Mouse (Mus musculus): ENCODE measurements at regions not wholly inside any gene's neighbourhood (a gene's known extent, or its start where the extent isn't known, plus 50 kb on each side); places are given as distances from the start of the nearest gene placed in this dataset.
A peak's percentile ranks its signal among the peaks of the same experiment; 100 is the strongest.

DNA sequence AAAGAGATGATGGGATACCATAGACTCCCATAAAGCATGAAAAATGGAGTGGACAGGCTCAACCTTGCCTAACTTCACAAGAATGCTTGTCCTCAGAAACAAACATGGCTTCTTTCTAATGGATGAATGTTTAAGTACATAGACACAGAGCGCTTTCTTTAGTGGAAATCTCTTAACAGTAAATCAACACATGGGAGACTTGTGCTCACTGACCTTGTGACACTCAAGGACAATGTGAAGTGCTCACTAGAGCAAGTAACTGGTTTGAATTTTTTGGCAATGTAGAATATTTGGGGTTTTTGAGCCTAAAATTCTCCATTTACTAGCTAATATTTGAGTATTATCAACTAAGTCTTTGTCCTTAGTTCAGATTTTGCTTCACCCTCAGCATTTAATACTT is 88.0 kb downstream of the Tent5c start:
- Histone ChIP-seq H3K27ac (no peak overlapping the region), H3K4me3 (replicated peaks) (no peak overlapping the region), H3K27me3 (no peaks in the 10 kb centered on the region), H3K9ac (no peak overlapping the region), H3K36me3 (no peaks in the 10 kb centered on the region), H3K4me2 (no peak overlapping the region), H3K9me3 (replicated peaks) (no peaks in the 10 kb centered on the region), H3K4me1 (0 out of 2 replicates have a peak, but pooled peaks cover 4% of the 10 kb centered on the region)
- WGBS = 45% methylated on average over 1 of the region's 1 CpGs
- ATAC-seq (replicated peaks; ENCODE audit: low FRiP score) = 0 out of 2 replicates have a peak, but pooled peaks have one; percentile 50

DNA sequence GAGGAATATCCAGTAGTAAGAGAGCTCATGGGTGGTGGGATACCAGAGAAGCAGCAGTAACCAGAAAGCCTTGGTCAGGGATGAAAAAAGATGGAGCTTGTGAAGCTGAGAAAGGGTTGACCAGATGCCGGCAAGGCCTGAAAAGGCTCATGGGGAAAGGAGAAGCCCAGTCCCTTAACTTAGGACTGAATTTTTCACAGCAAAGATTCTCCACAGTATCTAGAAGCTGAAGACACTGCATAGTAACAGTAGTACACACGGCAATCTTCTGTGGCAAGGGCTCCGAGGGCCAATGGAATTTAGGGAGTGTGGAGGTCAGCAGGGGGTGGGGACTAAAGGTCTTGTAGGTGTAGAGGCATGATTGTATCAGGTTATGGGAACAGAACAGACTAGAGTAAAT is 91.6 kb downstream of the Tent5c start:
- H3K27ac ChIP-seq = no peak overlapping the region
- H3K36me3 ChIP-seq = no peaks in the 10 kb centered on the region
- H3K9ac ChIP-seq = no peak overlapping the region
- no peaks in the 10 kb centered on the region for H3K27me3 ChIP-seq
- H3K4me2 ChIP-seq = no peak overlapping the region
- ATAC-seq (replicated peaks; ENCODE audit: low FRiP score) = no peak
- WGBS = 70% methylated on average over 3 of the region's 3 CpGs
- H3K4me1 ChIP-seq = peaks cover 23% of the 10 kb centered on the region
- H3K4me3 ChIP-seq (replicated peaks) = no peak overlapping the region
- no peaks in the 10 kb centered on the region for H3K9me3 ChIP-seq (replicated peaks)

DNA sequence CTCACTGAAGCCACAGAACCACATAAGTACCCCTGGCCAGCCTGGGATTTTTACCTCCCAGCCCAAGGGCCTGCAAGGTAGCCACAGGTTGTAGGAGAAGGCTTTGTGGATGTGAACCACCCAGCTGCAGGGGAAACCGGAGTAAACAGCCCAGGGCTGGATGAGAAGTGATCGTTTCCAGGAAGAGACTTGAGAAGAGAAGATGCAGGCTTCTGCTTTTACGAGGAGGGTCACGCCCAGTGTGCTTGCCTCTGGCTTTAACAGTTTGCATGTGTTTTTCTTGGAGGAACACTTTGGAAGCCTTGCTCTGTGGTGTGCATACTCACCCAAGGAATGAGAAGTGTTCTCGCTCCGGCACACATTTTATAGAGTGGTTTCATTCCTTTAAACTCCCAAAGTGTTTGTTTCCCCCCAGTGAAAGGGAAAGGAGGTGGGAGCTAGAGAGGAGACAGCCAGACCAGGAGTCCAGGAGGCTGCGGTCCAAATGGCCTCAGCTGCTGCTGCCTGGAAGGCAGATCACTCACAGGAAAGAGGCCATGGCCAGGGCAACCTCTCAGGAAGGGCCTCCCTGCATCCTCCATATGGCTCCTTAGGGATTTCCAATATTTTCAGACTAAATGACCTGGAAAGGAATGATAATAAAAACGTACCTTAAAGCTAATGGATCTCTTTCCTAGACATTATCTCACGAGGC is 94.1 kb downstream of the Tent5c start:
- ATAC-seq (replicated peaks; ENCODE audit: low FRiP score) = peak; percentile 76
- Histone ChIP-seq H3K4me1 (peaks cover 18% of the 10 kb centered on the region), H3K9ac (no peak overlapping the region), H3K9me3 (replicated peaks) (no peaks in the 10 kb centered on the region), H3K4me2 (no peak overlapping the region), H3K27ac (peak overlapping the region; percentile 14), H3K4me3 (replicated peaks) (no peak overlapping the region), H3K36me3 (no peaks in the 10 kb centered on the region), H3K27me3 (no peaks in the 10 kb centered on the region)
- 10% methylated on average over 9 of the region's 9 CpGs for WGBS

DNA sequence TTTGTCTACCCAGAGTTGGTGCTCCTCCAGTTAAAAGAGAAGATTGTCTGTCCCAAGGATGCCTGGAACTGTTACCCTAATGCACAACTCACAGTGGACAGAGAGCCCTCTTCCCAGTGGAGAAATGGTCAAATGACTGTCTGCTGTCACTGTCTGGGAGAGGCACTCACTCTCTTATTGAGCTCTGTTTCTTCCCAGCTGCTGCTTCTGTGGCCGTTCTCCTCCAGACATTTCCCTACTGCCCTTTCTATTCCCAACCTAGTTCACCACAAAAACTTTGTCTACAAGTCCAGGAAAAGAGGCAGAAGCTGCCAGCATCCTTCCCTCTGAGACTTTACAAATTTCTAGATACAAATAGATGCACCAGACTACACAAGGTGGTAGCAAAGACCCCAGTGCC is 95.2 kb downstream of the Tent5c start:
- H3K4me1 ChIP-seq = peaks cover 18% of the 10 kb centered on the region
- no peak overlapping the region for H3K4me2 ChIP-seq
- H3K9ac ChIP-seq = no peak overlapping the region
- no peak overlapping the region for H3K4me3 ChIP-seq (replicated peaks)
- H3K9me3 ChIP-seq (replicated peaks) = no peaks in the 10 kb centered on the region
- no peak overlapping the region for H3K27ac ChIP-seq
- no peaks in the 10 kb centered on the region for H3K27me3 ChIP-seq
- no peak for ATAC-seq (replicated peaks; ENCODE audit: low FRiP score)
- no peaks in the 10 kb centered on the region for H3K36me3 ChIP-seq
- 84% methylated on average over 1 of the region's 1 CpGs for WGBS

DNA sequence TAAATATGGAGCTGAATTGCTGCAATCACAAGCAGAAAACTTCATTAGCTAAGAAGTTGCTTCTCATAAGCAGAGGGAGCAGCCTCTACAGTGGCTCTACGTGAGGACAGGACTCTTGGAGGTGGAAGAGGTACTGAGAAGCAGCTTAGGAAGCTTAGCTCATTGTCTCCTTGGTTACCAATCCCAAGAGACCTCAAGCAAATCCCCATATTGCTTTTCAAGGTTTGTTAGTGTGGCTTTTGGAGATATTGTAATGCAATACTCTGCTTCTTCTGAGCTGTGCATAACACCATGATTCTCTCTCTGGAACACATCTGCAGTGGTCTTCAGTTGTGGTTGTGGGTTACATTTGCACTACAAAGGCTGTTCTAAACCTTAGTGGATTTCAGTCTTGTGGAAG is 106.9 kb downstream of the Tent5c start:
- no peaks in the 10 kb centered on the region for H3K4me1 ChIP-seq
- H3K9me3 ChIP-seq (replicated peaks) = no peaks in the 10 kb centered on the region
- H3K4me2 ChIP-seq = no peak overlapping the region
- H3K4me3 ChIP-seq (replicated peaks) = no peak overlapping the region
- H3K9ac ChIP-seq = no peak overlapping the region
- H3K27ac ChIP-seq = 0 out of 2 replicates have a peak overlapping the region, but pooled peaks have one; percentile 6
- no peaks in the 10 kb centered on the region for H3K36me3 ChIP-seq
- no peaks in the 10 kb centered on the region for H3K27me3 ChIP-seq
- 53% methylated on average over 1 of the region's 1 CpGs for whole genome bisulfite sequencing
- ATAC-seq (replicated peaks; ENCODE audit: low FRiP score) = no peak

DNA sequence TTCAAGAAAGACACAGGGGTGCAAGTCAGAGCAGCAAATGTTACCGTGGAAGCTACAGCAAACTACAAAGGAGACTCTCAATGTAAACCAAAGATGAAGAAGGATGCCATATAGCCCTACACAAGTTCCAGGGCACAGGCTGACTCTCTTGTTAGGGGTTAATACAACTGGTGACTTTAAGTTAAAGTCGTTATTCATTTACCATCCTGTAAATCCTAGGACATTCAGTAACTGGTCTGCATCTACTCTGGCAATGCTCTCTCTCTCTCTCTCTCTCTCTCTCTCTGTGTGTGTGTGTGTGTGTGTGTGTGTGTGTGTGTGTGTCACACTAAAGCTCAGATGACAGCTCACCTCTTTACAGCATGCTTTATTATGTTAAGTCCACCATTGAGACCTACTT is 107.8 kb downstream of the Tent5c start:
- 72% methylated on average over 2 of the region's 2 CpGs for WGBS
- no peak overlapping the region for H3K27ac ChIP-seq
- no peak overlapping the region for H3K9ac ChIP-seq
- H3K9me3 ChIP-seq (replicated peaks) = no peaks in the 10 kb centered on the region
- no peaks in the 10 kb centered on the region for H3K4me1 ChIP-seq
- H3K4me2 ChIP-seq = no peak overlapping the region
- no peak overlapping the region for H3K4me3 ChIP-seq (replicated peaks)
- H3K36me3 ChIP-seq = no peaks in the 10 kb centered on the region
- no peaks in the 10 kb centered on the region for H3K27me3 ChIP-seq
- ATAC-seq (replicated peaks; ENCODE audit: low FRiP score) = 0 out of 2 replicates have a peak, but pooled peaks have one; percentile 52

DNA sequence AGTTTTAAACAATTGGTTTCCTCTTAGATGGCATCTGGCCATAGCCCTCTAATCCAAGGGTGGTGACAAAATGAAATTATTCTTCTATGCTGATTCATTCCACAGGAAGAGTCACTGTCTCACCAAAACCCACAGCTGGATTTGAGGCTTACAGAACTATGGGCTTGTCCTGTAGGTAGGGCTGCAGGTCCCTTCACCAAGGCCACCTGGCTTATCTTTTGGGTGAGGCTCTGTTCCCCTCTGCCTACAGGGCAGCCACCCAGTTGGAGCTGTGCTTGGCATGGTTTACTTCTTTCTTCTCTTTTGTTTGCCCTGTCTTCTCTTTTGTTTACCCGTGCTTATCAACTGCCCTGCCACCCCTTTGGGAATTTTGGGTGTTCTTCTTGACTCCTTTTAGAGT is 113.0 kb downstream of the Tent5c start:
- Histone ChIP-seq H3K27me3 (no peaks in the 10 kb centered on the region), H3K36me3 (no peaks in the 10 kb centered on the region), H3K27ac (no peak overlapping the region), H3K4me1 (no peaks in the 10 kb centered on the region), H3K9me3 (replicated peaks) (no peaks in the 10 kb centered on the region), H3K4me2 (no peak overlapping the region), H3K4me3 (replicated peaks) (no peak overlapping the region), H3K9ac (no peak overlapping the region)
- ATAC-seq (replicated peaks; ENCODE audit: low FRiP score) = no peak
- WGBS = 64% methylated on average over 1 of the region's 1 CpGs

DNA sequence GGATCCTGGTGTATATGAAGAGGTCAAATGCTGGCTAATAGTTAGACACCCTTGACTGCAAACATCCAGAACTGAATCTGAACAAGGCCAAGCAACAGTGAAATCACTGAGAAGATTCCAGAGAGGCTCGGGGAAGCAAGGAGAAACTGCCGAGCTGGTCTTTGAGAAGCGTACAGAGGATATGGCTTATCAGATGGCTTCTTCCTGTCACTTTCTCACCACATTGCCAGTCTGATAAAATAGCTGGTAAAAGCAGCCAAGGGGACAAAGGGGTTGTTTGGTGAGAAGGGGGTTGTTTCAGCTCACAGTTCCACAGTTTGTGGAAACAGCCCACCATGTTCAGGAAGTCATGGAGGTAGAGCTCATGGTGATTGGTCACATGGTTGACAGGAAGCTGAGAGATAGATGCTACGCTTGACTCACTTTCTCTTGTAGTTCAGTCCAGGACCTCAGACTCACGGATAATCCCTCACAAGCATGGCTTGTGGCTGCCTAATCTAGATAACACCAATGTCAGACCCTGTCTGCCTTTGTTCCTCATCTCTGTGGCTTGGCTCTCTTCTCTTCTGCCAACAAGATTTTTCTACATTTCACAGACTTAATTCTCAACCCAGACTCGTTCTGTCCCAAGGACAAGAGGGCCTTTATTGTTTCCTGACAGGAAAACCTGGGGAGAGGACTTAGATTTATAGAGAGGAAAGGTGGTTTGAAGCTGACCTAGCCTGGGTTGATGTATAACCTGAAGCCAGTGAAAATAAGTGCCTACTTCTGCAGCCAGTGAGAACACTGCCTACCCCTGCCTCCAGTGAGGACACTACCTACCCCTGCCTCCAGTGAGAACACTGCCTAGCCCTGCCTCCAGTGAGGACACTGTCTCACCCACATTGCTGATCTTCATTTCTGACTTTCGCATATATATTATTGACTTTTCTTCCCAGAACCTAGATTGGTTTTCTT is 122.0 kb downstream of the Tent5c start:
- H3K27me3 ChIP-seq = no peaks in the 10 kb centered on the region
- H3K36me3 ChIP-seq = no peaks in the 10 kb centered on the region
- H3K9ac ChIP-seq = no peak overlapping the region
- peak overlapping the region; percentile 54 for H3K27ac ChIP-seq
- no peak overlapping the region for H3K4me3 ChIP-seq (replicated peaks)
- WGBS = 58% methylated on average over 7 of the region's 7 CpGs
- peak; percentile 81 for ATAC-seq (replicated peaks; ENCODE audit: low FRiP score)
- no peak overlapping the region for H3K4me2 ChIP-seq
- peaks cover 18% of the 10 kb centered on the region for H3K4me1 ChIP-seq
- H3K9me3 ChIP-seq (replicated peaks) = no peaks in the 10 kb centered on the region

DNA sequence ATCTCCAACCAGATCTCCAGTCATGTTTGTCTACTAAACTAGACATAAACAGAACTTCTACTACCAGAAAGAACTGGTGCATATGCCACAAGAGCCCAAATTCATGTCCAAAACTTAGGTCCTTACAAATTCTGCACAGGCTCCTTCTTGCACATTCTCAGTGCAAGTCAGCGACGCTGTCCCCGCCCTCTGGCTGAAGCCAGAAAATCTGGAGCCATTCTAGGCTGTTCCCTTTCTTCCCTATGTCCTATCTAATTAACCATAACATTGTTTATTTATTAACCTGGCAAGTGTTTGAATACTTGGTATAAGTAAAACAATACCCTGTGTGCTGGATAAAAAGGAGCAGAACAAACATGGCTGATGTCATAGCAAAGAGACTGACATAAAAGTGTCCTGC is 122.7 kb downstream of the Tent5c start:
- WGBS = 85% methylated on average over 3 of the region's 3 CpGs
- no peak overlapping the region for H3K9ac ChIP-seq
- no peak overlapping the region for H3K4me3 ChIP-seq (replicated peaks)
- H3K4me2 ChIP-seq = no peak overlapping the region
- H3K4me1 ChIP-seq = peaks cover 18% of the 10 kb centered on the region
- no peak; the same call in 1 of the 2 replicates for ATAC-seq (replicated peaks; ENCODE audit: low FRiP score)
- no peaks in the 10 kb centered on the region for H3K9me3 ChIP-seq (replicated peaks)
- no peaks in the 10 kb centered on the region for H3K36me3 ChIP-seq
- peak overlapping the region; percentile 54; the same call in 1 of the 2 replicates for H3K27ac ChIP-seq
- no peaks in the 10 kb centered on the region for H3K27me3 ChIP-seq

DNA sequence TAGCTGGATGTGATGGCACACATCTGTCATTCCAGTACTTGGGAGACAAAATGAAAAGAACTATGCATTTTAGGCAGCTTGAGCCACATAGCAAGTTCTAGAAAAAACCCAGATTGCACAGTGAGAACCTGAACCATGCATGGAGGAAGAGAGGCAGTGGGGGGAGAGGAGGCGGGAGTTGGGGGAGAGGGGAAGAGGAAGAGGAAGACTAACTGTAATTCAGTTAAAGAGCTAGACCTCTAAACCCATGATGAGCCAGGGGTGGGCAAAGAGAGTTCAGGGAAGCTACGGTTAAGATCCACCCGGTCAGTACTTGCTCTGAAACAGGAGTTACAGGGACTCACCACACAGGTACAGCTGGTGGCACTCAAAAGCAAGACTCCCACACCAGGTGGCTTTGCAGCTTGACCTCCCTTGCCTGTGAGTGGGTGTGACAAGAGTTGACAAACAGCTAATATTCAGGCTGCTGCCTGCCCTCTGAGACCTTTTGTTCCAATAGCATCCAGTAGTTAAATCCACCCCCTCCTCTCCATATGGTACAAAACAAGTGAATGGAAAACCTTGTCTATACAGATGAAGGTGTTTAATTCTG is 123.7 kb downstream of the Tent5c start:
- H3K27ac ChIP-seq = peak overlapping the region; percentile 42; the same call in 1 of the 2 replicates
- no peak overlapping the region for H3K9ac ChIP-seq
- ATAC-seq (replicated peaks; ENCODE audit: low FRiP score) = peak; percentile 63

DNA sequence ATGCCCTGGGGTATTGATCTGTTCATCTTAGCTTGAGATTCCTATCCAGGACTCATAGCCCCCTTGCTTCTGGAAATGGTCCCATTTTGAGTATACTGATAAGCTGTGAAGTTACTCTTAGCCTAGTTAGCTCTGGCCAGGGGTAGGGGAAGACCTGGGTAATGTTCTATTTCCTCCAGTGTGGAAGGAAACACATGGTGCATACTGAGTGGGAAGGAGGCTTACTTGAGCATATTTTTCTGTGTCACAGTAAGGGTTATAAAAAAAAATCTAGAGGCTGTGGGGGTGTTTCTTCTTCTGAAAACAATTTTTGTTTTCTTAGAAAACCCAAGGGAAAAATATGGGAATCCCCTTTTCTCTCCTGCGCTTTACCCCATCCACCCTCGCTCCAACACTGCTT is 124.4 kb downstream of the Tent5c start:
- Histone ChIP-seq H3K36me3 (no peaks in the 10 kb centered on the region), H3K27me3 (no peaks in the 10 kb centered on the region), H3K4me2 (no peak overlapping the region), H3K9me3 (replicated peaks) (no peaks in the 10 kb centered on the region), H3K4me1 (peaks cover 18% of the 10 kb centered on the region), H3K4me3 (replicated peaks) (no peak overlapping the region), H3K9ac (no peak overlapping the region), H3K27ac (0 out of 2 replicates have a peak overlapping the region, but pooled peaks have one; percentile 42)
- ATAC-seq (replicated peaks; ENCODE audit: low FRiP score) = no peak
- WGBS = 42% methylated on average over 2 of the region's 2 CpGs

More for the DNA sequence above, 123.7 kb downstream of the Tent5c start:
- no peak overlapping the region for H3K4me3 ChIP-seq (replicated peaks)
- 58% methylated on average over 3 of the region's 3 CpGs for WGBS
- H3K4me1 ChIP-seq = peaks cover 18% of the 10 kb centered on the region
- H3K4me2 ChIP-seq = no peak overlapping the region
- no peaks in the 10 kb centered on the region for H3K9me3 ChIP-seq (replicated peaks)
- H3K36me3 ChIP-seq = no peaks in the 10 kb centered on the region
- no peaks in the 10 kb centered on the region for H3K27me3 ChIP-seq

DNA sequence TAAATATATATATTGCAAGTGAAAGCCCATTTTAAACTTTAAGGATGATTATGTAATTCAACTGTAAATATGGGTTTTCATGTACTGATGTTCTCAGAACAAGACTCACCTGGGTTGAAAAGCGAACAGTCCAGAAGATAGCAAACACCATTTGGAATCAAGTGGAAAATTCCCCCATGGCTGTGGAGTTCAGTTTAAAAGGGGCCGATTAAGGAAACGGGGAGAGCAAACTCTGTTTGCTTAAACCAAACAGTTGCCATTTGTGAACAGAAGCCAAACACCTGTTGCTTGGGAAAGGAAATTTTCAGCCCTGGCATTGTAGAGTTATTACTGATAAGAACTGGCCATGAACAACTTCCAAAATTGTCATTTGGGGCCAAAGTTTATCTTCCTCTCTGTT is 126.1 kb downstream of the Tent5c start:
- WGBS = 79% methylated on average over 3 of the region's 3 CpGs
- no peaks in the 10 kb centered on the region for H3K27me3 ChIP-seq
- H3K27ac ChIP-seq = no peak overlapping the region
- no peak overlapping the region for H3K4me2 ChIP-seq
- H3K4me3 ChIP-seq (replicated peaks) = no peak overlapping the region
- H3K9ac ChIP-seq = no peak overlapping the region
- ATAC-seq (replicated peaks; ENCODE audit: low FRiP score) = no peak
- peaks cover 22% of the 10 kb centered on the region for H3K4me1 ChIP-seq
- no peaks in the 10 kb centered on the region for H3K36me3 ChIP-seq
- no peaks in the 10 kb centered on the region for H3K9me3 ChIP-seq (replicated peaks)
